Mouse (Mus musculus) kidney, adult 2 months (tissue): ENCODE measurements around the gene Serpina3g.

ENCODE experiments used
- CTCF ChIP-seq: fragments of 200-500 bp; conservative IDR thresholded peaks from 2 replicates; pipeline ENCODE4 v1.5.1; 2011; ENCODE audit warnings: low read depth, mild to moderate bottlenecking, control low read depth, low read length, moderate library complexity, mixed read lengths; ENCODE audit not compliant: insufficient read depth, insufficient read length
- POLR2A ChIP-seq: fragments of 200-500 bp; IDR thresholded peaks from one replicate; pipeline ENCODE4 v1.6.1; 2011; ENCODE audit warnings: low read depth, low read length, control low read depth

DNA sequence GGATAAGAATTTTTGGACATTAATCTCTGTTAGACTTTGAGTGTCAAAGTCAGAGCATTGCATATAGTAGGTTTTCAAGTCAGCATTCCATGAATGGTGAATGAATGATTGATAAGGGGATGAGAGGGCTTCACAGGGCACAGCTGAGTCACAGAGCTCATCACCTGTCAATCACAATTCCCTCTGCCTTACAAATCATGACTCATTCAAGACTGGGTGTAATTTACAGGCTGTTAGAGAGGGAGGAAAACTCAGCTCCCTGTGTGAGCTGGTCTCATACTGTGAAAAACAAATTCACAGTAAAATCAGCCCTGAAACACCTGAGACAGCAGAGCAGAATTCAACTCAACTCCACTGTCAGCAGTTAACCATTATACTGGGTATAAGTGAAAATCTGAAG is 45.2 kb upstream of the Serpina3g start:
- TF ChIP-seq CTCF (no peak), POLR2A (no peak)
